Mouse (Mus musculus) myocyte (in vitro differentiated cells): ENCODE results near the gene Slc31a1.

ENCODE experiments used
- CEBPB ChIP-seq: IDR thresholded peaks from 2 replicates; pipeline ENCODE4 v1.6.1; 2011; ENCODE audit warnings: mild to moderate bottlenecking, moderate library complexity; ENCODE audit not compliant: poor library complexity, insufficient read depth, severe bottlenecking
- E2F4 ChIP-seq: IDR thresholded peaks from one replicate; pipeline ENCODE4 v1.6.1; 2011; ENCODE audit warnings: mild to moderate bottlenecking, control low read depth, moderate library complexity; ENCODE audit not compliant: insufficient read depth
- MAX ChIP-seq: IDR thresholded peaks from one replicate; pipeline ENCODE4 v1.6.1; 2011; ENCODE audit warnings: low read depth, mild to moderate bottlenecking, control low read depth
- MYOD1 ChIP-seq, 3 experiments: IDR thresholded peaks; one replicate each; pipeline ENCODE4 v1.6.1; 2011; ENCODE audit warnings: control low read depth in 2 of 3, low read depth in 2 of 3, mild to moderate bottlenecking in 2 of 3, moderate library complexity in 1 of 3; ENCODE audit not compliant: insufficient read length in 2 of 3, control insufficient read depth in 1 of 3
- MYOG ChIP-seq, 3 experiments: IDR thresholded peaks; one replicate each; pipeline ENCODE4 v1.6.1; 2011; ENCODE audit warnings: control low read depth in 2 of 3, low read depth in 2 of 3, mild to moderate bottlenecking in 2 of 3; ENCODE audit not compliant: insufficient read length in 2 of 3, control insufficient read depth in 1 of 3, insufficient read depth in 1 of 3
- POLR2A ChIP-seq: IDR thresholded peaks from one replicate; pipeline ENCODE4 v1.6.1; 2011; ENCODE audit warnings: low read depth, mild to moderate bottlenecking, control low read depth, moderate library complexity; ENCODE audit not compliant: insufficient read length
- POLR2AphosphoS2 ChIP-seq: IDR thresholded peaks from one replicate; pipeline ENCODE4 v1.6.1; 2011; ENCODE audit warnings: low read depth, control low read depth; ENCODE audit not compliant: insufficient read length
- REST ChIP-seq: IDR thresholded peaks from one replicate; pipeline ENCODE4 v1.6.1; 2011; ENCODE audit warnings: mild to moderate bottlenecking, control low read depth, moderate library complexity; ENCODE audit not compliant: insufficient read depth, insufficient read length
- SRF ChIP-seq: IDR thresholded peaks from one replicate; pipeline ENCODE4 v1.6.1; 2011; ENCODE audit warnings: low read depth; ENCODE audit not compliant: control insufficient read depth, insufficient read length
- TCF12 ChIP-seq: IDR thresholded peaks from one replicate; pipeline ENCODE4 v1.6.1; 2011; ENCODE audit warnings: mild to moderate bottlenecking, control low read depth; ENCODE audit not compliant: poor library complexity, insufficient read depth, severe bottlenecking
- TCF3 ChIP-seq: IDR thresholded peaks from one replicate; pipeline ENCODE4 v1.6.1; 2011; ENCODE audit warnings: low read depth, control low read depth; ENCODE audit not compliant: insufficient read length

DNA sequence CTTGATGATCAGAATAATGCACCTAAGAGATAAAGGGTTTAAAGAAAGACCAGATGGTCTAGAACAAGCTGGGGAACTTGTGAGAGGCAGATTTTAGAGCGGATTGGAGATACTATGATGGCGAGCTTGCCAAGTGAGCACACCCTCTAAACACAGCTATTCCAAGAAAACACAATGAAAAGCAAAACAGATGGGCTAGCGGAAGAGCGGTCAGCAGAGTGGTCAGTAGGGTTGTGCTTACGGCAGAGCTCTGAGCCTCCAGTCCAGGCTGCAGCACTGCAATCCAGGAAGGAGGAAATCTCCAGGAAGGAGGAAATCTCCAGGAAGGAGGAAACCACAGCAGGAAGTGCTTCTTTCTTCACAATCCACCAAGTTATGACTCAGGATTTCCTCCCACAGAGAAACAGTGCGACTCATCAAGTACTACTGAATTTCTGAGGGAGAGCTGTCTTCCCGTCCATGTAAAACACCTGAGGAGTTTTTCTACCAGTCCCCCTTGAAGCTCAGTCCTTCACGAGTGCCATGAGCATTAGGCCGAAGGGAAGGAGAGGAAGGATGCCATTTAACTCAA lies 46.8 kb upstream of the Slc31a1 start:
- TF ChIP-seq TCF12 (no peak), MYOD1 (IDR thresholded peaks at IDR 0.05; ENCODE audit: control insufficient read depth in 1 of 3, insufficient read length in 2 of 3, low read depth in 2 of 3) (no peak), POLR2A (no peak), CEBPB (no peak), TCF3 (no peak), E2F4 (no peak), SRF (no peak), MAX (no peak), MYOG (IDR thresholded peaks at IDR 0.05; ENCODE audit: control insufficient read depth in 1 of 3, insufficient read depth in 1 of 3, insufficient read length in 2 of 3, low read depth in 2 of 3) (no peak), POLR2AphosphoS2 (no peak), REST (no peak)
